Mouse (Mus musculus): Measurements from ENCODE around the gene Ccser1. TPM values are rescaled to one million over a fixed set of nuclear protein-coding genes. Genes with fewer than 3 reads are reported as not detected.
"Not testable (repeated sequence)": the region's sequence is repeated elsewhere in the genome, so short reads cannot be mapped to it uniquely, and the experiment has no call there.

Ccser1 gene
- total RNA-seq, 4 experiments from 2014 or later, result 29.2 to 39.4 (median 30.2) TPM

DNA sequence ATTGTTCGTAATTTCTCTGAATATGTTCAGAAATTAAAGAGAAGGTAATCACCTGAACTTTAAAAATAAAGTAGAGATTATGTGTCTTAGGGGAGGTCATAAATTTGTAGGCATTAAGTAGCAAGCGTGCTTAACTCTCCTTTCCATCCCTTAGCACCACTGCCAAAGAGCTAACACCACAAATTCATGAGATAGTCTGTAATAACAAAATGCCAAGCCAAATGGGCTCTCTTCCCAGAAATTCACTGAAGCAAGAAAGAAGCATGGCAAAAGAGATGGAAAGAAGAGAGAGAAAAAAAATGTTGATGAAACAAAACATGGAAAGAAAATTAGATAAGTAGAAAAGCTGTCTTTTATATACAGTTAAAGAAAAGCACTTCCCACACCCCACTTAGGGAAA lies 796.8 kb downstream of the Ccser1 start:
- DNase-seq (ENCODE audit: low spot score in 2 of 2), result no peak

DNA sequence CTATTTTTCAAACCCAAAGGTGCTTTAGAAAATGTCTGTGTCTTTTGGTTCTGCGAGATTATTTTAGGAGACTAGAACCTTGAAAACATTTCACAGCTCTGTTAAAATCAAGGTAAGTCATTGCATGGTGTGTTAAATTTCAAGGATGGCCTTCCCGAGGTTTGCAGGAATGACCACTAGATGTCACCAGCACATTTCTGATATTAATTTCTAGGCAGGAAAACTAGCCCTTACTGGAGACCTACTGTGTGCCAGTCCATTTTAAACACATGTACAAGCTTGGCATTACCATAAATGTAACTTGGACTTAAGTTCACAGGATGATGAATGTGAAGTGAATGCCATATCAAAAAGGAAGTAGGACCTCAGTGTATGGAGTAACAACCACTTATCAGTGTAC lies 798.3 kb downstream of the Ccser1 start:
- no peak for DNase-seq (ENCODE audit: low spot score in 2 of 2)

DNA sequence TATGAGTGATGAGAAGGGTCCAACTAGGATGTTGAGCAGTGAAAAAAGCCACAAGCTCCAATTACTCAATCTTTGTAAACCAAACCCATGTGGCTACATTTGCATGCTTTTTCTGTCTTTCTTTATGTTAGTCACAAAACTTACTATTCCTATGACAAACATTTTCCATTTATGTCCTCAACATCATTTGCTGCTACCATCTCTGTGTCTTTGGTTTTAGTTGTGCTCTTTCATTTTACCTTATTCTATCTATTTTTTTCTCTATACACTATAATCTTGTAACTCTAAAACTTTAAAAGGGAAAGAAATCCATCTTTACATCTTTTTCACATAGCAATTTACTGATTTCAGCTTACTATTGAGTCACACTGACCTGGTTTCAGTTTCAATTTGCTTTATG lies 834.2 kb downstream of the Ccser1 start:
- DNase-seq (ENCODE audit: low spot score in 2 of 2), result no peak

DNA sequence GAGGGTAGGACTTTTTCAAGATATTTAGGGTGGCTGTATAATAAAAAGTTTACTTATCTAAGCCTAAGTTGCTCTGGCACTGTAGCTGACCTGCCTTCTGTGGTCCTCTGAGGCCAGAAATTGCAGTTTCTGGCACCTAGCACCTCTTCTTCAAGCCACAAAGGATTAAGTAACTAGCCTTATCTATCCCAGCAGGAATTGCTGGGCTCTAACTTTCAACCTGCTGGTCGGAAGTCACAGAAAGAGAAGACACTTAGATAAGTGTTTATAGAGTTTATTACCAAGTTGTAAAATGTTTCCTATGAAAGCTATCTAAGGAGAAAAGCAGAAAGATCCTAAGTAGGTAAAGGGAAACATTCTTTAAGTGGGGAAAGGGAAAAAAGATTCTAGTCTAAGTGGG lies 864.3 kb downstream of the Ccser1 start:
- no peak for DNase-seq (ENCODE audit: low spot score in 2 of 2)

DNA sequence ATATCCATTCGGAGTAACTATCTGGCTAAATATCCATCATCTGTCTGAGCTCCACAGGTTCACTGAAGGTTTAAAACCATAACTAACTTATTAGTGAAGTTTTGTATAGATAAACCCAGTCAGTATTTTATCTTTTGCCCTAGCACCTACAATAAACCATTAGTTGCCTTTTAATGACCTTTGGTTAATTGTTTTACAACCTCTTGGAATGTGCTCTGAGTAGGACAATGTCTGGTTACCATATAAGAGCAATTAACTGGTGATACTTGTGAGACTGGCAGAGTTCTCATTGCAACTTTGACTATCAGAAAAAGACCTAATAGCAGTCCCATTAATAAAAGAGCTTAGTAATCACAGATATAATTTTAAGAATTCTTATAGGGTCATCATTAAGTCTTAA lies 864.9 kb downstream of the Ccser1 start:
- DNase-seq (ENCODE audit: low spot score in 2 of 2), result not testable (repeated sequence)

DNA sequence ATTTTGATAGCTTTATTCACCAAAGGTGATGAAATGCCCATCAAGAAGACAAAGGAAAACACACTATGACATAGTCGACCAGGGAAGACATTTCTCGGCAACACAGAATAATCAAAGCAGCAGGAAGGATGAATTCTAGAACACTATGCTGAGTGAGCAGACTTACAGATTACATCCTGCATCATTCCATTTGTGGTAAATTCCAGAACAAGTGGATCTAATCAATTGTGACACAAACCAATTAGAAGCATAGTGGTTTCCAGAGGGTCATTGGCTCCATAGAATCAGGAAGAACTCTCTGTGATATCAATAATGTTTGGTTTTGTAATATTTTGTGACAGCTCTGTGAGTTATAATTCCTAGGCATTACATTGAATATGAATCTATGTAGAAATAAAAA lies 875.2 kb downstream of the Ccser1 start:
- DNase-seq (ENCODE audit: low spot score in 2 of 2), result no peak

DNA sequence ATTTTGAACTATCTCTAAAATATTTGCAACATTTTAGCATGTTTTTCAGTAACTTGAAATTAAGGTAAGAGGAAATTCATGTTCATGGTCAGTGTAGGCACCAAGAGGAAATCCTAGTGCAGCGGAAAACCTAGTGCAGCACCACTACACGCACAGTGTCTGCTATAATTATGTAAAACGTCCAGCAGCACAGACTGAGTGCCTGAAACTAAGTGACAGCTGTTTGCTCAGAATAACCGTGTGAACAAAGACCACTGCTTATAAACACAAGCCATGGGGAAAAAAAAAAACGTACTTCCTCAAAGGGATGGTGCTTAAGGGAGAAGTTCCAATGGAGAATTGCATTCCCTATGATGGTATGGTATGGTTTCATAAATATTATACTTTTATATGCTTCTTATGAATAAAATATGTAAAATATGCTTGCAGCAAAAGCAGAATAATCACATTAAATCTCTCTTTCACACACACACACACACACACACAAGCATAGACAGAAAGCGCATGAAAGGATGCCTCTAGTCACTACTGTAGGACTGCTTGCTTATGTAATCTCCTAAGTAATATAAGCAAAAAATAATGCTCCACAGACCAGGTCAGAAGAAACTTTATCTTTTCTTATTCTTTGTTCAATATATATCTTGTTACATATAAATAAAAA lies 886.4 kb downstream of the Ccser1 start:
- no peak for DNase-seq (ENCODE audit: low spot score in 2 of 2)

DNA sequence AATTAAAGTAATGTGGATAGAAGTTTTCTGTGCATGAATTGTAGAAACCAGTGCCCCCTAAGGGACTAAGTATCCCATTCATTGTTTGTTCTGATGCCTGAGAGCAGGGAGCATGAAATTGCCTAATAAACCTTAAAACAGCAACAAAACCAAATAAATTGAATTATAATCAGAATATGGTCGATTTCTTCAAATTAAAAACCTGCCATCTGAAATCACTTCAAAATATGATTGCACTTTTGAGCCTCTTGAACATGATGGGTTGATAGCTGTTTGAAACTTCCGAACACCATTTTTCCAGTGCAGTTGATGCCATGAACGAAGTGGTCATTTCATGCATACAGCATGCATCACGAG lies 886.9 kb downstream of the Ccser1 start:
- no peak for DNase-seq (ENCODE audit: low spot score in 2 of 2)

DNA sequence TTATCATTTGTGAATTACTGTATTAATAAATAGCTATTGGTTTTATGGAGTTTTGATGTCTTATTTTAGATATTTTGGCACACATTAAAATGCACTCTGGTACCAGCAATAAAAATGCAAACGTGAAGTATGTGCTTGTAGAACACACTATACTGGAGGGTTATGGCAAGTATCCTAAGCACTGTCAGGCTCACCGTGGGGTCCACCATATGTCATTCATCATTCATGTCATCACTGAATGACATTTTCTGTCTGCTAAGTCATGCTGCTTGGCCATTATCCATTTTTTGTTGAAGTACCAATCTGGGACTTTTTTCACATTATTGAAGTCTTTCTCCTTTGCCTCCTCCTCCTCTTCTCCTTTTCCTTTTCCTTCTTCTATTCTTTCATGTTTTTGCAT lies 925.3 kb downstream of the Ccser1 start:
- DNase-seq (ENCODE audit: low spot score in 2 of 2), result no peak

DNA sequence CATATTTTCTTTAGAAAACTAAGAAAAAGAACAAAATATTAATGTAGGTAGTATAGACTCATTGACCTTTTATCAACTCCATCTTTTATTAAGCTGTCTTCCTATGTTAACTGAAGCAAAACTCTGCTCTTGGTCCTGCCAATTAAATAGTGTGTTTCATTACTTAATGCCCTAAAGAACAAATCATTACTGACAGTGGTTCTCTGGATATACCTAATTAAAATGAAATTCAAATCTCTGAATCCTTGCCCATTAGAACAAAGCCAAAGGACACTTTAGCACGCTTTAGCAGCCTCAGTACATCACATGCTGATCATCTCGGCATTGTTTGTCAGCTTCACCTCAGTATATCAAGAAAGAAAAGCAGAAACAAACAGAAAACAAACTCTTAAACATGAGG lies 952.4 kb downstream of the Ccser1 start:
- no peak for DNase-seq (ENCODE audit: low spot score in 2 of 2)

DNA sequence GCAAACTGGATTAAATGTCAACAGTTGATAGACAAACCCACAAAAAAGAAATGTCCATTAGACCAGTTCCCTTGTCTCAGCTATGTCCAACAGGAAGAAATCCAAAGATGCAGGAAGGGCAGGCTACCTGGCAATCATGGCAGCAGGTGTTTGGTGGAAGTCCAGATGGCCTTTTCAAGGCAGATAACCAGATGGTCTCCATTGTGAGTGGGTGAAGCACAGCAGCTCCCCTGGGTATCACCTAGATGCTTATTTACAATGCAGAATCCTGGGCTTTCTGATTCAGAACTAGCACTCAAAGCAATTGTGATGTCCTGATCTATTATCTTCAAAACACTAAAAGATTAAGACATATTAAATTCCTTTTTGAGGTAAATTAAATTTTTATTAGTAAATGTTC lies 980.2 kb downstream of the Ccser1 start:
- DNase-seq (ENCODE audit: low spot score in 2 of 2), result no peak

DNA sequence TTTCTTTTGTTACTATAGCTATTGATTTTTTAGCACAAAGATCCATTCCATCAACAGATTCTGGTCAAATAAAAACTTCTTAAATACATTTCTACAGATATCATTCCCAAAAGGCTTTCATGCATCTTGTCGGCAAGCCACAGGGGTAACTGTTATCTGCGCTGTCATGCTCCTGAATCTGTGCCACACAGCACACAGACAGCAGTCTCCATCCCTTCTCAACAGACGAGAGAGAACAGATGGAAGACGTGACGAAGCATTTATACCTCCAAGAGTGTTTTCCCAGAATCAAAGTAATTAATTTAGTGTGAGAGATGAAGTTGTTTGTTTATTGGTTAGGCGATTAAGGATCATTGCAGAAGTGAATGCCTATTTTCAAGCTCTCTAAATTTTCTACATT lies 982.5 kb downstream of the Ccser1 start:
- DNase-seq (ENCODE audit: low spot score in 2 of 2), result no peak

DNA sequence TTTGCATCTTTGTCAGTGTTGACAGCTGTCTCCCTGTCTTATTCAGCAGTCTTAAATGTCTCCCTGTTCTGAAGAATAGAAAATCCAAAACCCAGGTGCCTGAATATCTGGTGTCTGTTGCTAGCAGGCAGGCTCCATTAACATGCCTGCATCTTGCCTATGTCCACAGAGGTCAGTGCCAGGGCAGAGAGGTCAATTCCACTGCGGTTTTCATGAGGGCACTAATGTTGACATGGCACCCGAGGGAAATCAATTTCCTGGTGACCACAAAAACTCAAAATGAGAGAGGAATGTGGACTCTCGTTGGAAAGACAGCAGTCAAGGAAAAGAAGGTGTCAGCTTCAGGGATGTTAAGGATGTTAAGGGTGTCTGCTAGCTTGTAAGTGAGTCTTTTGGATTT lies 983.7 kb downstream of the Ccser1 start:
- DNase-seq (ENCODE audit: low spot score in 2 of 2), result no peak

DNA sequence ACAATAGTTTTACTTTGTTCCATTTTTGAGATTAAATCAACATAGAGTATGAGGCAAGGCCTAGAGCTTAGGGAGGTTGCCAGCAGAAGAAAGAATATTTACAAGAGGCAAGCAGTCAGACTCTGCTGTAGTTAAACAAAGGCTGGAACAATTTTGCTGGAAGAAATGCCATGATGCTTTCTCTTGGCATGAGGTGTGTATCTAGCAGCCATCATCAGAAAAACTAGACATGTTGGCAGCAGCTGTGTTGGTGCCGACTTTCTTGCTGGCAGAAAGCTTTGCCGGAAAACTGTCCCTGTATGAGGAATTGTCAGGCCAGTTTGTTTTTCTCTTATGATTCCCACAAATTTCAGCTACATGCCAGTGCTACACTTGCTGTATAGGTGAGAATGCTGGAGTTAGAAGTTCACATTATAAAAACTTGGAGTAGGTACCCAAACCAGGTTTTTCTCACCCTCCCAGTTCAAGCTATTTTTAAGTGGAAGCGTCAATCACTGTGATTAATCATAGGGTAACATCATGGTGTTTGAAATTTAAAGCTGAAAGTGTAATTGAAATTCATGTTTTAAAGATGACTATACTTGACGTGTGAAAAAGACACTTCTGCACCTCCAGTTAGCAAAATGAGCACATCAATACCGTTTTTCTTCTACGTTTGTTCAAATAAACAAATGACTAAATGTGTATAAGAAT lies 1016.5 kb downstream of the Ccser1 start:
- peak in 1 of 2 experiments; percentile 33 for DNase-seq (ENCODE audit: low spot score in 2 of 2)

DNA sequence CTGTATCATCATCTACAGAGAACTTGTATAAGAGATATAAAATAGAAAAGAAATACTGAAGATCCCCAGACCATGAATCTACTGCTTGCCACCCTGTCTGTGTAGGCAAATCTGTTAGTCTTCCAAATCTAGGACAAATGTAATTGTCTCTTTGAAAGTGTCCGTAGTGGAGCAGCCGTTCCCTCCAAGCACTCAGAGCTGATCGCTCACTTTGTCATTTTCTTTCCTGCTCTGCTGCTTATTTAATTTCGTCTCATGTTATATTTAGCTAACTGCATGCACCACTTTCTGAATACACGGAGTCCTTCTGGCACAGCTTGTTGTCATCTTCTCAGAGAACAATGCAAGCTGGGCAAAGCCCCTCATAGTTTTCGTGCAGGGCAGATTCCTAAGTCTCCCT lies 1018.6 kb downstream of the Ccser1 start:
- peak; percentile 4 to 10 for DNase-seq (ENCODE audit: low spot score in 2 of 2)

DNA sequence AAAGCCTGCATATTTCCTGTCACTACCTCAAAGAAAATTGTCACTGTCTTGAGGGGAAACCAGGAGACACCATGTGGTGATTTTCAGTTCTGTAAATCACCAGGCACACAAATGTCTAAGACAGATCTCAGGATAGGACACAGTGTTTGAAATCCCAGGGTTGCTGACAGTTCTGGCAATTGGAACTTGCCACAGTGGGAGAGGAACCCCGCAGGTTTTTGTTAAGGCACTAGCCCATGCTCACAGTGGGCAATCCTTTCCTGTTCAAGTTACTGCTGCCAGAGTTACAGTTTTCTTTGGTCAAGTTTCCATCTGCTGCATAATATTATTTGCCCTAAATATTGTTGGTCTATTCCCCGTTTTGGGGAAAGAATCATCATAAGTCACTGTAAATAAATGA lies 1024.9 kb downstream of the Ccser1 start:
- no peak for DNase-seq (ENCODE audit: low spot score in 2 of 2)

DNA sequence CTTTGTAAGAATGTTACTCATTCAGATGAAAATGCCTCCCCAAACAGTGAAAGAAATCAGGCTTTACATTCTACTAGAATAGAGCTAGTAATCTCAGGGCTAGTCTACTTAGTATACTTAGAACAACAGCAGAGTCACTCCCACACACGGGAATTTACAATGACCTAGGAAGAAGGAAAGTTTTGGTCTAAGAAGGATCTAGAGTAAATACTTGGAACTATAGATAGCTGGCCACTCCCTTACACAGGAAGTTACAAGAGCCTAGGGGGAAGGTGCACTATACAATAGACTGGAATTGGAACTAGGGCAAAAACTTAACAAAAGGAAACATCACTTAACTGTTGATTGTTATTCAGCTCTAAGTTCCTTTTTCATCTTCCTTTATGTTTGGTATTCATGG lies 1041.7 kb downstream of the Ccser1 start:
- no peak for DNase-seq (ENCODE audit: low spot score in 2 of 2)

DNA sequence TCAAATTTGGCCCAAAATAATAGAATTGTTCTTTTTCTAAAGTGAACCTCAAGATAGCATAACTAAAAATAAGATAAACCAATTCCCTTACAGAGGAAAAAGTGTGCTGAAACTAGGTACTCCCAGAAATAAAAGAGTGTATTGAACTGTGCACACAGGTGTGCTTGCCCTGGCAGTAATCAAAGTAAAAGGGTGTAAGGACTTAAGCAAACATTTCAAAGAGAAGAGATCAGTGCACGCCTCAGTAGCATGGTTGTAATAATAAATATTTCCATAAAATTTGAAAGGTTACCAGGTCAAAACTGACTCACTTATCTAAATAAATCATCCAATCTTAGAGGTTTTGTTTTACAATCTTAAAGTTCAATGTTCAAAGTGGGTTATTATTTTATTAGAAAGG lies 1083.8 kb downstream of the Ccser1 start:
- DNase-seq (ENCODE audit: low spot score in 2 of 2), result no peak

DNA sequence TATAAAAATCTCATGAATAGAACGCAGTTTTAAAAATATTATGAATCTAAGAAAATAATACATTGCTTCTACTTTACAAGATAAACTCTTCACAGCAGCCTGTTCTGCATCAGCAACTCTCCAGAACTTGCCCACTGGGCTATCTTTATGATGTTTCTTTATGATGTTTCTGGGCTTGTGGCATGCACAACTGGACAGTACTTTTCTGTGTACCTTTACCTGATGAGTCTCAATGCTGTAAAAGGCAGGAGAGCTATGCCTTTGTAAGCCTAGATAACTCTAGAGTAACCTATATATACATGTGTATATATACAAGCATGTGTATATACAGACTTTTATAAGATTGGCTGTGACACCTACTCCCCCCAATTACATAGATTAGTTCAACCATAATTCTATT lies 1084.4 kb downstream of the Ccser1 start:
- no peak for DNase-seq (ENCODE audit: low spot score in 2 of 2)

DNA sequence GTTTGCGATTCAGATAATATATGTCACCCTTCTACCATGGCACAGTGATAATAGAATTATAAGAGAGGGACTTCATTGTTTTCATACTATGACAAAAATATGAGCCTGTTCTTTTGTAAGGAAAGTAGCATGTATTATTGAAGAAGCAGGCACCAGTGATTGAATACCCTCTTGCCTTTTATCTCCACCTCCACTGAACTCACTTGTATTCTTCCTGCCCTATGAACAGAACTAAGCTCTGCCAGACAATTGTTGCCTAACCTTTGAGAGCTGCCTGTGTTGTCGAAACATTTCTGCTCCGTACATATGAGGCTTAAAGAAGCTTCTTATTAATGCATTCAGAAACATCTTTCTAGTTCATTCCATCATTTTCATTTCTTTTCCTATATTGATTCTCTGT lies 1101.1 kb downstream of the Ccser1 start:
- no peak for DNase-seq (ENCODE audit: low spot score in 2 of 2)

DNA sequence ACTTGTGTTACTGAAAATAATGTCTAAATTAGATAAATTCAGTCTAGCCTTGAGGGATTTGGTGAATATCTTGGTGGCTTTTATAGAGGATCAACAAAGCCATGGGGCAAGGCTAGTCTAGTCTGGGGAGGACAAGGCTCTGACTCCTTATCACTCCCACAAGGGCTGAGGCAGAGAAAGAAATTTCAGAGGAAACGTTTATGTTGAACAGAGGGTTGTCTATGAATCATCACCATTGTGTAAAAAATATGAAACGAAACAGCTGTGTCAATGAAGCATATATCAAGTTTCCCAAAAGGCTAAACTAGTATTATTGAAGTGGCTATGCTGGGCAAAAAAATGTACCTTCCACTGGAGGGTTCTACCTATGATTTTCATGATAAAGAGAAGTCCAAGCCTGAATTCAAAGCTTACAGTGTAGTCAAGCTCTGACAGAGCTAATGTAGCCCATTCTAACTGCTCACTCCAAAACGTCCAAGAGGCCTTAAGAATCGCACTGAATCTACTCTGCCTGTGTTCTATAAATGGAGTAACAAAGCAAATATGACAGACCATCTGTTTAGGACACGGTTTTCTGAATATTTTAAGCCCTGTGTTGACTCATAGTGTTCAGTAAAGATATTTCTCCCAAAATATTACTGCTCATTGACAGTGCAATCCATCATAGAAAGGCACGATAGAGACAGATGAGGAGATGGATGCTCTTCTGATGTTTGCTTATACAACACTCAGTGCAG lies 1121.6 kb downstream of the Ccser1 start:
- DNase-seq (ENCODE audit: low spot score in 2 of 2), result no peak

DNA sequence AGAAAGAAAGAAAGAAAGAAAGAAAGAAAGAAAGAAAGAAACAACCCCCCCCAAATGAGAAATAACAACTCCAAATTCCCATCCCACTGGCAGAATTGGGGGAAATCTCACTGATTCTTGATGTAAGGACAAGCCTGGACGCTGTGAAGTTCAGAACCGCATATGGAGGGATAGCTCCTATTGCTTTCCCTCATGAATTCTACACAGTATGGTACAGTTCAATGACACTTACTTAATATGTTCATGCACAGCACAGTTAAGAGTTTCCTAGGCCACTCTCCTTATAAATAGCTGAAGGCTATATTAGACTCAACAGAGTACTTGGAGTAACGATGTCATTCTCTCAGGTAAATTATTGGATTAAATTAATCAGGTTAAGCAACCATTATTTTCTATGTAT lies 1138.5 kb downstream of the Ccser1 start:
- DNase-seq (ENCODE audit: low spot score in 2 of 2), result no peak

DNA sequence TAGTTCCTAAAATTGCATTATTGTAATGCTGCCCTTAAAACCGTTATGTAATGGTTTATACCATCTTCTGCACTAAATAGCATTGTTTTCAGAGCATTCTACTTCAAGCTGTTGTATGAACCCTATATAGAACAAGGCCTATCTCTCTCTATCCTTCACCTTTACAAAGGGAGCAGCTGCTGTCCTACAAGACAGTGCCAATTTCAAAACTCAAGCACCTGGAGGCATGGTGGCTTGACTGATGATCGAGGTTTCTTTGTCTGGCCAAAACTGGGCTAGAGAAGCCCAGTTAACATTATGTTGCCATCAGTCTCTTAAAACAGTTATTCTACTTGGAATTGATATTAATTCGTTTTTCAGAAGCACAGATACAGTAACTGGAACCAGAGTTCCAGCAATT lies 1160.2 kb downstream of the Ccser1 start:
- DNase-seq (ENCODE audit: low spot score in 2 of 2), result no peak

Data from left cerebral cortex, adult 8-10 months (tissue).